8 mouse cellular contexts compared by ENCODE assay signal in genomic region chr6:134898095-134898965, GRCm38 (mm10). TPM values are rescaled to one million over a fixed set of nuclear protein-coding genes. Genes with fewer than 3 reads are reported as not detected.
DNase-seq lines count a peak whose midpoint lies in the region; ATAC-seq and TF ChIP-seq lines count a peak whose summit lies in the region.

Gpr19 (minus strand) TSS chr6:134898578.

- peak within 1 kb of the TSS; percentile 59 for H3K4me3 ChIP-seq in embryonic facial prominence, embryonic 13.5 days
- peak within 1 kb of the TSS; percentile 77 for H3K4me3 ChIP-seq in heart, adult 2 months
- peak within 1 kb of the TSS; percentile 90 for H3K4me3 ChIP-seq in kidney, adult 2 months (ENCODE audit: insufficient read depth, low read depth, low read length)
- H3K4me3 ChIP-seq in limb, embryonic 13.5 days = peak within 1 kb of the TSS; percentile 53
- peak within 1 kb of the TSS; percentile 47 for H3K4me3 ChIP-seq in midbrain, embryonic 15.5 days

- peak; percentile 99 for TF ChIP-seq POLR2A in heart, adult 2 months (IDR thresholded peaks at IDR 0.05; ENCODE audit: insufficient read depth, low read depth, low read length)
- peak; percentile 95 for TF ChIP-seq POLR2A in kidney, adult 2 months (IDR thresholded peaks at IDR 0.05; ENCODE audit: low read depth, low read length)

- peaks cover 7% of the 10 kb centered on the region for H3K4me1 ChIP-seq in embryonic facial prominence, embryonic 13.5 days
- H3K4me1 ChIP-seq in heart, adult 2 months (ENCODE audit: control insufficient read depth, insufficient read depth, low read length) = no peaks in the 10 kb centered on the region
- H3K4me1 ChIP-seq in kidney, adult 2 months (ENCODE audit: control insufficient read depth, insufficient read depth, low read length) = peaks cover 5% of the 10 kb centered on the region; the same call in 1 of the 2 replicates
- peaks cover 4% of the 10 kb centered on the region; the same call in 1 of the 2 replicates for H3K4me1 ChIP-seq in limb, embryonic 13.5 days
- H3K4me1 ChIP-seq in midbrain, embryonic 15.5 days = peaks cover 8% of the 10 kb centered on the region

- H3K9me3 ChIP-seq in embryonic facial prominence, embryonic 13.5 days = no peaks in the 10 kb centered on the region
- no peaks in the 10 kb centered on the region; the same call in 1 of the 2 replicates for H3K9me3 ChIP-seq in limb, embryonic 13.5 days
- H3K9me3 ChIP-seq in midbrain, embryonic 15.5 days = no peaks in the 10 kb centered on the region

- H3K9ac ChIP-seq in embryonic facial prominence, embryonic 13.5 days = peak within 1 kb of the TSS; percentile 90
- H3K9ac ChIP-seq in heart, adult 2 months (ENCODE audit: low read depth, low read length) = peak within 1 kb of the TSS; percentile 85
- H3K9ac ChIP-seq in limb, embryonic 13.5 days = peak within 1 kb of the TSS; percentile 79
- peak within 1 kb of the TSS; percentile 64 for H3K9ac ChIP-seq in midbrain, embryonic 15.5 days

- 0 out of 2 replicates have a peak, but pooled peaks cover 5% of the 10 kb centered on the region for H3K36me3 ChIP-seq in embryonic facial prominence, embryonic 13.5 days
- no peaks in the 10 kb centered on the region for H3K36me3 ChIP-seq in heart, adult 2 months (ENCODE audit: control insufficient read depth, insufficient read depth, low read length)
- no peaks in the 10 kb centered on the region for H3K36me3 ChIP-seq in kidney, adult 2 months (ENCODE audit: control insufficient read depth, insufficient read depth, low read length)
- no peaks in the 10 kb centered on the region for H3K36me3 ChIP-seq in limb, embryonic 13.5 days
- H3K36me3 ChIP-seq in midbrain, embryonic 15.5 days (replicated peaks) = no peaks in the 10 kb centered on the region

- TF ChIP-seq CTCF in heart, adult 2 months (IDR thresholded peaks at IDR 0.05) = peak; percentile 33; the same call in 1 of the 2 replicates
- TF ChIP-seq CTCF in kidney, adult 2 months (conservative IDR thresholded peaks at IDR 0.05; ENCODE audit: insufficient read depth, insufficient read length, low read depth, low read length) = 0 out of 2 replicates have a peak, but pooled peaks have one; percentile 10

- TF ChIP-seq EP300 in heart, adult 2 months (IDR thresholded peaks at IDR 0.05; ENCODE audit: insufficient read depth, low read depth, low read length) = peak; percentile 64; the same call in 1 of the 2 replicates

- peak; percentile 98 for DNase-seq in 3134 (ENCODE audit: extremely low read depth, insufficient read length, low spot score)
- DNase-seq in adrenal gland, postnatal 36 days = peak; percentile 95
- peak; percentile 94 to 95 for DNase-seq in heart, adult 2 months
- peak; percentile 95 for DNase-seq in kidney, adult 2 months
- DNase-seq in spleen, postnatal 10 days (ENCODE audit: low spot score in 2 of 2) = peak; percentile 86

- no peaks in the 10 kb centered on the region for H3K27me3 ChIP-seq in embryonic facial prominence, embryonic 13.5 days
- no peaks in the 10 kb centered on the region for H3K27me3 ChIP-seq in heart, adult 2 months (ENCODE audit: control insufficient read depth, insufficient read depth, low read length)
- no peaks in the 10 kb centered on the region for H3K27me3 ChIP-seq in kidney, adult 2 months (replicated peaks; ENCODE audit: control insufficient read depth, insufficient read depth, low read length)
- H3K27me3 ChIP-seq in limb, embryonic 13.5 days = no peaks in the 10 kb centered on the region
- H3K27me3 ChIP-seq in midbrain, embryonic 15.5 days (replicated peaks) = no peaks in the 10 kb centered on the region

- no peaks in the 10 kb centered on the region for H3K79me2 ChIP-seq in heart, adult 2 months (replicated peaks; ENCODE audit: control insufficient read depth, insufficient read depth, low read length)

- H3K4me2 ChIP-seq in embryonic facial prominence, embryonic 13.5 days = peak within 1 kb of the TSS; percentile 73
- peak within 1 kb of the TSS; percentile 65 for H3K4me2 ChIP-seq in limb, embryonic 13.5 days (replicated peaks)
- peak within 1 kb of the TSS; percentile 85 for H3K4me2 ChIP-seq in midbrain, embryonic 15.5 days

- intact Hi-C loops in heart, adult 2 months (cut with DNase I) = loop anchor here (1.0 to 2.0 kb wide), 3 partner anchors 18 to 68 kb away; partner anchors contain the start of gene Crebl2

- H3K27ac ChIP-seq in embryonic facial prominence, embryonic 13.5 days = peak within 1 kb of the TSS; percentile 100
- peak within 1 kb of the TSS; percentile 99 for H3K27ac ChIP-seq in heart, adult 2 months
- H3K27ac ChIP-seq in kidney, adult 2 months (ENCODE audit: insufficient read depth, low read depth, low read length) = peak within 1 kb of the TSS; percentile 100
- H3K27ac ChIP-seq in limb, embryonic 13.5 days = peak within 1 kb of the TSS; percentile 100
- H3K27ac ChIP-seq in midbrain, embryonic 15.5 days = peak within 1 kb of the TSS; percentile 98

- peak; percentile 93 for ATAC-seq in embryonic facial prominence, embryonic 13.5 days (ENCODE audit: insufficient number of reproducible peaks, insufficient read depth, low FRiP score, low TSS enrichment, low read depth)
- ATAC-seq in limb, embryonic 13.5 days (ENCODE audit: low FRiP score, low read depth) = peak; percentile 93
- ATAC-seq in midbrain, embryonic 15.5 days (replicated peaks) = peak; percentile 95

- WGBS in embryonic facial prominence, embryonic 13.5 days = 1% methylated on average over 51 of the region's 51 CpGs
- WGBS in heart, adult 2 months = under 1% methylated on average over 51 of the region's 51 CpGs
- under 1% methylated on average over 51 of the region's 51 CpGs for WGBS in kidney, adult 2 months
- under 1% methylated on average over 51 of the region's 51 CpGs for WGBS in limb, embryonic 13.5 days
- under 1% methylated on average over 51 of the region's 51 CpGs for WGBS in midbrain, embryonic 15.5 days

RNA-seq across cellular contexts. Expression of gene Gpr19, which starts in this region (rescaled TPM):
- total RNA-seq in adrenal gland, postnatal 36 days (2021) = 1 to 10 TPM; 5.7 to 6.9 TPM
- polyA plus RNA-seq in embryonic facial prominence, embryonic 13.5 days (2015; fragmentation: Nextera tagmentation; extraction: Ambion mirVana) = 9.1 TPM in 2 replicates
- total RNA-seq in heart, adult 2 months (2021) = 1 to 10 TPM; 3.2 to 4.8 TPM
- 4.4 and 6.1 TPM in 2 replicates for polyA plus RNA-seq in heart, adult 2 months (2012; rRNA removed)
- 6.4 and 7.9 TPM in 2 replicates for polyA plus RNA-seq in kidney, adult 2 months (2012; rRNA removed)
- 7.3 and 8.2 TPM in 2 replicates for polyA plus RNA-seq in limb, embryonic 13.5 days (2015; fragmentation: Nextera tagmentation; extraction: Ambion mirVana)
- polyA plus RNA-seq in midbrain, embryonic 15.5 days (2015; fragmentation: Nextera tagmentation; extraction: Ambion mirVana) = 40.1 and 44.0 TPM in 2 replicates

Comparison
In these comparisons a context has a peak if more than half of its experiments do, and no peak if none do; other contexts are left out.
1. Peak in every context shown above with its lines: DNase-seq, ATAC-seq, H3K4me3 ChIP-seq and H3K27ac ChIP-seq.